Mouse (Mus musculus): Measurements from ENCODE around the gene Gm11127. TPM values are rescaled to one million over a fixed set of nuclear protein-coding genes. Genes with fewer than 3 reads are reported as not detected.

Gene Gm11127
- polyA plus RNA-seq, 1 experiment from 2014 or later, result not detected

DNA sequence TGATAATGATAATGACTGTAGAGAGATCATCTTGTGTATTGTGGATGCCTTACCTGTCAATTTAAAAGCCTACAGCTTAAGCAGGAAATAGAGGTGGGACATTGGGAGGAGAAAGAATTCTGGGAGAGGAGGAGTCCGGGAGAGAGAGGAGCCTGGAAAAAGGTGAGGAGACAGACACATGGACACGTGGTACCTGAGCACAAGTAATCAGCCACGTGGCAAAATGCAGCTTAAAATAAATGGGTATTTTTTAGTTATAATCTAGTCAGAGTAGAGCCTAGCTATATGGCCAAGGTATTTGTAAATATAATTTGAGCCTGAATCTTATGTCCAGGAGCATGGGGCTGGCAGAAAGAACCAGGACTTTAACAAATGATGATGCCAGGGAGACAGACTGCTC, 38.7 kb downstream of the Gm11127 start:
- Histone ChIP-seq H3K4me2 (peak overlapping the region; percentile 64), H3K36me3 (ENCODE audit: control insufficient read depth, insufficient read depth, low read length) (peaks cover 5% of the 10 kb centered on the region; the same call in 1 of the 2 replicates), H3K27ac (ENCODE audit: low read depth, low read length) (peak overlapping the region; percentile 84; the same call in 1 of the 2 replicates), H3K4me1 (replicated peaks; ENCODE audit: control insufficient read depth, insufficient read depth, low read length) (peaks cover 16% of the 10 kb centered on the region), H3K9ac (ENCODE audit: low read depth, low read length) (peak overlapping the region; percentile 37; the same call in 1 of the 2 replicates), H3K4me3 (ENCODE audit: low read depth, low read length) (peak overlapping the region; percentile 36), H3K9me3 (ENCODE audit: control insufficient read depth, low read length) (peaks cover 5% of the 10 kb centered on the region; the same call in 1 of the 2 replicates), H3K27me3 (replicated peaks; ENCODE audit: control insufficient read depth, insufficient read depth, low read length) (no peaks in the 10 kb centered on the region)
- no peak for DNase-seq (ENCODE audit: low spot score)
- ATAC-seq (replicated peaks; ENCODE audit: low FRiP score), result no peak
- WGBS, result 61% methylated on average over 3 of the region's 3 CpGs

DNA sequence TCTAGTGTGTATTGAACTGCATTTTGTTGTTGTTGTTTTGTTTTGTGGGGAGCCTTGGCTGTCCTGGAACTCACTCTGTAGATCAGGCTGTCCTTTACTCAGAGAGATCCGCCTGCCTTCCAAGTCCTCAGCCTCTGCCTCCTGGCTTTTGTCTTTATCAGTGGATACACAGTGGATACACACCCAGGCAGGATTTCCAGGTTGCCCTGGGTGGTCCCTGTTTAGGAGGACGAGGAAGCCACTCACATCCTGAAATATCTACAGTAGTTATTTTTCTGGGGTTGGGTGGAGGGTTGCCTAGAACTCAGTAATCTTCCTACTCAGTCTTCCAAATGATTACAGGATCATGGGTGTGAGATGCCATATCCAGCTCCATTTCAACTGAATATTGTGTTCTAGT, 39.2 kb downstream of the Gm11127 start:
- H3K4me3 ChIP-seq (ENCODE audit: low read depth, low read length), result 0 out of 2 replicates have a peak overlapping the region, but pooled peaks have one; percentile 6
- peaks cover 5% of the 10 kb centered on the region; the same call in 1 of the 2 replicates for H3K9me3 ChIP-seq (ENCODE audit: control insufficient read depth, low read length)
- DNase-seq (ENCODE audit: low spot score), result no peak
- peaks cover 9% of the 10 kb centered on the region for H3K36me3 ChIP-seq (ENCODE audit: control insufficient read depth, insufficient read depth, low read length)
- H3K27me3 ChIP-seq (replicated peaks; ENCODE audit: control insufficient read depth, insufficient read depth, low read length), result no peaks in the 10 kb centered on the region
- whole genome bisulfite sequencing, result 51% methylated on average over 2 of the region's 2 CpGs
- peak overlapping the region; percentile 23; the same call in 1 of the 2 replicates for H3K27ac ChIP-seq (ENCODE audit: low read depth, low read length)
- ATAC-seq (replicated peaks; ENCODE audit: low FRiP score), result no peak
- peak overlapping the region; percentile 64 for H3K4me2 ChIP-seq
- peaks cover 11% of the 10 kb centered on the region for H3K4me1 ChIP-seq (replicated peaks; ENCODE audit: control insufficient read depth, insufficient read depth, low read length)
- H3K9ac ChIP-seq (ENCODE audit: low read depth, low read length), result no peak overlapping the region

- H3K4me1 ChIP-seq (replicated peaks; ENCODE audit: control insufficient read depth, insufficient read depth, low read length), result peaks cover 4% of the 10 kb centered on the region; the same call in 1 of the 2 replicates
- DNase-seq (ENCODE audit: low spot score) (no peak), ATAC-seq (replicated peaks; ENCODE audit: low FRiP score) (no peak)
- H3K27me3 ChIP-seq (replicated peaks; ENCODE audit: control insufficient read depth, insufficient read depth, low read length), result no peaks in the 10 kb centered on the region
- H3K4me2 ChIP-seq, result no peak overlapping the region
- peaks cover 9% of the 10 kb centered on the region for H3K36me3 ChIP-seq (ENCODE audit: control insufficient read depth, insufficient read depth, low read length)
- WGBS, result 87% methylated on average over 5 of the region's 5 CpGs
- H3K9me3 ChIP-seq (ENCODE audit: control insufficient read depth, low read length), result peaks cover 5% of the 10 kb centered on the region; the same call in 1 of the 2 replicates
- H3K4me3 ChIP-seq (ENCODE audit: low read depth, low read length), result no peak overlapping the region
- no peak overlapping the region for H3K27ac ChIP-seq (ENCODE audit: low read depth, low read length)
- no peak overlapping the region for H3K9ac ChIP-seq (ENCODE audit: low read depth, low read length)
Measured at GRCm38 (mm10) chr17:36017046-36017445, 41.1 kb downstream of the Gm11127 start.

DNA sequence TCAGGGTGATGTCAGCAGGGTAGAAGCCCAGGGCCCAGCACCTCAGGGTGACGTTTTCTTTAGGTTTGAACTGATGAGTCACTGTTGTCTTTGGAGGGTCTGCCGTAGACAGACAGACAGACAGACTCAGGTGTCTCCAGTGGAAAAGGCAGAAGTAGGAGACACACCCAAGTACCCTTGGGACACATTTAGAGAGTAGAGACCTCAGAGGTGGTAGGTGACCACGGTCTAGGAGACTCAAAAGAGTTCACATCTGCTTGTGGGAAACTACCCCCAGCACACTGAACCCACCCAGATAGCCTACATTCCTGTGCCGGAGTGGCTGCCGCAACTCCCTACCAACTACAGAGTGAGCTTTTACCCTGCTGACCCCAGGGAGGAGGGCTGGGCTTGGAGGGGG, 43.2 kb downstream of the Gm11127 start:
- H3K4me2 ChIP-seq, result no peak overlapping the region
- ATAC-seq (replicated peaks; ENCODE audit: low FRiP score), result no peak
- H3K4me1 ChIP-seq (replicated peaks; ENCODE audit: control insufficient read depth, insufficient read depth, low read length), result no peaks in the 10 kb centered on the region; the same call in 1 of the 2 replicates
- H3K27me3 ChIP-seq (replicated peaks; ENCODE audit: control insufficient read depth, insufficient read depth, low read length), result no peaks in the 10 kb centered on the region
- no peak overlapping the region for H3K9ac ChIP-seq (ENCODE audit: low read depth, low read length)
- DNase-seq (ENCODE audit: low spot score), result no peak
- H3K4me3 ChIP-seq (ENCODE audit: low read depth, low read length), result no peak overlapping the region
- H3K27ac ChIP-seq (ENCODE audit: low read depth, low read length), result no peak overlapping the region
- H3K36me3 ChIP-seq (ENCODE audit: control insufficient read depth, insufficient read depth, low read length), result peaks cover 9% of the 10 kb centered on the region
- WGBS, result 90% methylated on average over 5 of the region's 5 CpGs
- H3K9me3 ChIP-seq (ENCODE audit: control insufficient read depth, low read length), result no peaks in the 10 kb centered on the region

Other genes with a start within 250 kb of the Gm11127 start
- gene Ier3, start 236.7 kb downstream of the Gm11127 start, polyA plus RNA-seq (2014; fragmentation: Nextera tagmentation; extraction: Ambion mirVana), result 9.4 and 9.9 TPM in 2 replicates
- 59.3 and 67.8 TPM in 2 replicates for gene Flot1, start 235.1 kb downstream of the Gm11127 start, polyA plus RNA-seq (2014; fragmentation: Nextera tagmentation; extraction: Ambion mirVana)
- 843 and 854 TPM in 2 replicates for gene Tubb5, start 220.1 kb downstream of the Gm11127 start, polyA plus RNA-seq (2014; fragmentation: Nextera tagmentation; extraction: Ambion mirVana)
- 19.6 and 23.3 TPM in 2 replicates for gene Mdc1, start 216.9 kb downstream of the Gm11127 start, polyA plus RNA-seq (2014; fragmentation: Nextera tagmentation; extraction: Ambion mirVana)
- 40.9 and 45.4 TPM in 2 replicates for gene Nrm, start 197.1 kb downstream of the Gm11127 start, polyA plus RNA-seq (2014; fragmentation: Nextera tagmentation; extraction: Ambion mirVana)
- gene Ppp1r18, start 192.8 kb downstream of the Gm11127 start, polyA plus RNA-seq (2014; fragmentation: Nextera tagmentation; extraction: Ambion mirVana), result 22.0 and 23.1 TPM in 2 replicates
- 69.1 and 70.4 TPM in 2 replicates for gene Dhx16, start 178.6 kb downstream of the Gm11127 start, polyA plus RNA-seq (2014; fragmentation: Nextera tagmentation; extraction: Ambion mirVana)
- 33.7 and 34.0 TPM in 2 replicates for gene 2310061I04Rik, start 160.9 kb downstream of the Gm11127 start, polyA plus RNA-seq (2014; fragmentation: Nextera tagmentation; extraction: Ambion mirVana)
- 39.5 and 40.0 TPM in 2 replicates for gene Atat1, start 148.3 kb downstream of the Gm11127 start, polyA plus RNA-seq (2014; fragmentation: Nextera tagmentation; extraction: Ambion mirVana)
- gene Mrps18b, start 142.0 kb downstream of the Gm11127 start, polyA plus RNA-seq (2014; fragmentation: Nextera tagmentation; extraction: Ambion mirVana), result 167 and 172 TPM in 2 replicates
- gene Ppp1r10, start 141.9 kb downstream of the Gm11127 start, polyA plus RNA-seq (2014; fragmentation: Nextera tagmentation; extraction: Ambion mirVana), result 35.4 and 39.7 TPM in 2 replicates
- 132 and 134 TPM in 2 replicates for gene Abcf1, start 88.6 kb downstream of the Gm11127 start, polyA plus RNA-seq (2014; fragmentation: Nextera tagmentation; extraction: Ambion mirVana)
- gene Gnl1, start 78.5 kb downstream of the Gm11127 start, polyA plus RNA-seq (2014; fragmentation: Nextera tagmentation; extraction: Ambion mirVana), result 33.7 and 35.6 TPM in 2 replicates
- 22.0 and 22.8 TPM in 2 replicates for gene Prr3, start 78.1 kb downstream of the Gm11127 start, polyA plus RNA-seq (2014; fragmentation: Nextera tagmentation; extraction: Ambion mirVana)
- 3.1 and 3.5 TPM in 2 replicates for gene H2-T24, start 37.8 kb downstream of the Gm11127 start, polyA plus RNA-seq (2014; fragmentation: Nextera tagmentation; extraction: Ambion mirVana)
- 15.9 and 16.1 TPM in 2 replicates for gene H2-T23, start 25.5 kb downstream of the Gm11127 start, polyA plus RNA-seq (2014; fragmentation: Nextera tagmentation; extraction: Ambion mirVana)
- 9.5 and 10.2 TPM in 2 replicates for gene H2-T22, start 15.6 kb downstream of the Gm11127 start, polyA plus RNA-seq (2014; fragmentation: Nextera tagmentation; extraction: Ambion mirVana)
- gene Gm6034, start 15.4 kb downstream of the Gm11127 start, polyA plus RNA-seq (2014; fragmentation: Nextera tagmentation; extraction: Ambion mirVana), result not detected in 2 replicates
- gene Gm19684, start 63.3 kb upstream of the Gm11127 start, polyA plus RNA-seq (2014; fragmentation: Nextera tagmentation; extraction: Ambion mirVana), result not detected in 2 replicates
- gene Gm7030, start 71.1 kb upstream of the Gm11127 start, polyA plus RNA-seq (2014; fragmentation: Nextera tagmentation; extraction: Ambion mirVana), result not detected in 2 replicates
- gene Gm8909, start 110.2 kb upstream of the Gm11127 start, polyA plus RNA-seq (2014; fragmentation: Nextera tagmentation; extraction: Ambion mirVana), result 0.25 and 0.31 TPM in 2 replicates
- not detected in 2 replicates for gene H2-T3, start 131.9 kb upstream of the Gm11127 start, polyA plus RNA-seq (2014; fragmentation: Nextera tagmentation; extraction: Ambion mirVana)
- 101 and 112 TPM in 2 replicates for gene Rpp21, start 199.7 kb upstream of the Gm11127 start, polyA plus RNA-seq (2014; fragmentation: Nextera tagmentation; extraction: Ambion mirVana)
- gene Trim39, start 213.9 kb upstream of the Gm11127 start, polyA plus RNA-seq (2014; fragmentation: Nextera tagmentation; extraction: Ambion mirVana), result 13.1 and 14.9 TPM in 2 replicates
- 0.25 TPM in 1 of 2 replicates, not detected in the other for gene H2-M10.2, start 228.1 kb upstream of the Gm11127 start, polyA plus RNA-seq (2014; fragmentation: Nextera tagmentation; extraction: Ambion mirVana)